Mouse (Mus musculus): Measurements from ENCODE around the gene Uqcr10. TPM values are rescaled to one million over a fixed set of nuclear protein-coding genes. Genes with fewer than 3 reads are reported as not detected.

Uqcr10 gene
- total RNA-seq, 2 experiments from 2014 or later, result 1,138 to 1,323 TPM

- no peak for DNase-seq
These were observed 29.0 kb downstream of the Uqcr10 start for GRCm38 (mm10) chr11:4675126-4675562.

- no peak for DNase-seq
These were observed 29.5 kb downstream of the Uqcr10 start for GRCm38 (mm10) chr11:4674593-4674992.

- peak; percentile 18 for DNase-seq
These were observed 32.4 kb downstream of the Uqcr10 start for GRCm38 (mm10) chr11:4671736-4672135.

GRCm38 (mm10) chr11:4662496-4662878 is 41.7 kb downstream of the Uqcr10 start:
- no peak for DNase-seq

- no peak for DNase-seq
These were observed 42.2 kb downstream of the Uqcr10 start for GRCm38 (mm10) chr11:4661871-4662495.

GRCm38 (mm10) chr11:4661324-4661723 is 42.8 kb downstream of the Uqcr10 start:
- DNase-seq, result no peak

- DNase-seq, result no peak
These were observed 43.7 kb downstream of the Uqcr10 start for GRCm38 (mm10) chr11:4660309-4661025.

- no peak for DNase-seq
These were observed 44.3 kb downstream of the Uqcr10 start for GRCm38 (mm10) chr11:4659818-4660217.

Other genes starting within 250 kb of the Uqcr10 start
- 10 to 100 TPM; 54.1 to 54.3 TPM for gene Mtmr3, start 109.5 kb downstream of the Uqcr10 start, total RNA-seq (2021)
- gene Gm11032, start 84.3 kb downstream of the Uqcr10 start, total RNA-seq (2021), result not detected
- 10 to 100 TPM; 17.0 to 18.3 TPM for gene Ascc2, start 66.6 kb downstream of the Uqcr10 start, total RNA-seq (2021)
- gene Zmat5, start 336 bp upstream of the Uqcr10 start, total RNA-seq (2021), result 10 to 100 TPM; 22.1 to 23.4 TPM
- gene Cabp7, start 42.4 kb upstream of the Uqcr10 start, total RNA-seq (2021), result not detected
- 100 to 1,000 TPM; 101 to 103 TPM for gene Nf2, start 145.2 kb upstream of the Uqcr10 start, total RNA-seq (2021)
- gene Nipsnap1, start 169.6 kb upstream of the Uqcr10 start, total RNA-seq (2021), result 1 to 10 TPM; 4.4 to 7.0 TPM
- 10 to 100 TPM; 22.4 to 23.8 TPM for gene Thoc5, start 191.0 kb upstream of the Uqcr10 start, total RNA-seq (2021)
- gene Nefh, start 243.7 kb upstream of the Uqcr10 start, total RNA-seq (2021), result not detected